Mouse (Mus musculus): ENCODE results near the gene Gas2.

GRCm38 (mm10) chr7:51967581-51967980 lies 105.8 kb downstream of the Gas2 start:
- TF ChIP-seq ZC3H11A (IDR thresholded peaks at IDR 0.05; ENCODE audit: borderline replicate concordance, low read depth, low read length): no peak
- TF ChIP-seq ZNF384 (IDR thresholded peaks at IDR 0.05; ENCODE audit: low read depth, low read length): no peak

Data from ES-E14 (cell line).